Mouse (Mus musculus): ENCODE results near the gene Igfbp6. TPM values are rescaled to one million over a fixed set of nuclear protein-coding genes. Genes with fewer than 3 reads are reported as not detected.

The Igfbp6 gene
- polyA plus RNA-seq, 1 experiment from 2014 or later: 0.26 TPM

DNA sequence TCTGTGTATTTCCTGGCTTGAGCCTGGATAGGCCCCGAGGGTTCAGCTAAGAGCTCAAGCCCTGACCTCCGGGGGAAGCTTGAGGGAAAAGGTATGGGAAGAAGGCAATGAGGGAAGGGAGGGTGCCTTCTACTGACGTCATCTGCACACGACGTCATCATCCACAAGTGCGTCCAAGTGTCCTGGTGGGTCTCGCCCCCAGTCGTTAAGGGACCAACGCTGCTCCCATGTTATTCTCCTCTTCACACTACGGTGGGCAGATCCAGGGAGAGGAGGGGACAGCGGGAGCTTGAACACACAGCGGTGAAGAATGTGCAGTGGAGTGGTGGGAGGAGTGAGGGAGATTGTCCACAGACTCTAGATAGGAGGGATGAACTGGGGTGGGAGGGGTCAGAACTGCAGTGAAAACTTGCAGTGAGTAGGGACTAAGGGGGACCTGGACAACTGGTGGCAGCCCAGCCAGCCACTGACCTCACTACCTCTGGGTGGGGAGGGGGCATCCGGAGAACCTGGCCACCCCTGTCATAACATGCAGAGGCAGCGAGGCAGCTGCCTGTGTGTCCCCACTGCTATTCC lies 40.7 kb upstream of the Igfbp6 start:
- Histone ChIP-seq H3K4me3 (peak overlapping the region; percentile 62), H3K27ac (replicated peaks) (peak overlapping the region; percentile 94), H3K27me3 (replicated peaks; ENCODE audit: low read depth, poor library complexity, severe bottlenecking) (peaks cover 66% of the 10 kb centered on the region), H3K4me1 (peaks cover 100% of the 10 kb centered on the region), H3K9me3 (no peaks in the 10 kb centered on the region), H3K36me3 (replicated peaks) (peaks cover 23% of the 10 kb centered on the region)
- peak; percentile 58 for DNase-seq (ENCODE audit: low spot score)
- WGBS: 2% methylated on average over 14 of the region's 14 CpGs

DNA sequence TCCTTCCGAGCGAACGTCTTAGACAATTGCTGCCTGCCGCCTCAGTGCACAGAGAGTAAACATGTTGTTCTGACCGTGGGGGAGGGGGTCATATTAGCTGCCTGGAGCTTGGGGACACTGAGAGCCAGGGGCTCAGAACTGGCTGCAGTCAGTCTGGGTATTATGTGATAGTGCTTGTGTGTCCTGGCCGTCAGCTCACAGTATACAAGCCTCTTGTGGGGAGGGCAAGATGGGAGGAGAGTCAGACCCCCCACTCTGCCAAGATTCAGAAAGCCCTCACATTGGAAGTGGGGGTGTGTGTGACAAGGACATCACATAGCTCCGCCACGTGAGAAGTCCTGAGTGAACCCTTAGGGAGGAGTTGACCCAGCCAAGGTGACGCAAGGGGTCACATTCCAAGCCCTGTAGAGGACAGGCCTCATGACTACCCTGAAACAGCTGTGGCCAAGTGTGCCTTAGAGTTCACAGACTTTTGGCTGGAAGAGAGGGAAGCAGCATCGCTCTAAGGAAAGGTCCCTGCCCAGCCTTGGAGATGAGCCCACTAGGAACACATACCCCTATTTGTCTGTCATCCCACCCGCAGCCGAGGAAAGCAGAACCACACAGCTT lies 40.1 kb upstream of the Igfbp6 start:
- peak; percentile 69 for DNase-seq (ENCODE audit: low spot score)
- peaks cover 69% of the 10 kb centered on the region for H3K27me3 ChIP-seq (replicated peaks; ENCODE audit: low read depth, poor library complexity, severe bottlenecking)
- no peaks in the 10 kb centered on the region for H3K9me3 ChIP-seq
- WGBS: 10% methylated on average over 12 of the region's 12 CpGs
- peaks cover 23% of the 10 kb centered on the region for H3K36me3 ChIP-seq (replicated peaks)
- H3K27ac ChIP-seq (replicated peaks): peak overlapping the region; percentile 94
- peaks cover 100% of the 10 kb centered on the region for H3K4me1 ChIP-seq
- H3K4me3 ChIP-seq: peak overlapping the region; percentile 62

DNA sequence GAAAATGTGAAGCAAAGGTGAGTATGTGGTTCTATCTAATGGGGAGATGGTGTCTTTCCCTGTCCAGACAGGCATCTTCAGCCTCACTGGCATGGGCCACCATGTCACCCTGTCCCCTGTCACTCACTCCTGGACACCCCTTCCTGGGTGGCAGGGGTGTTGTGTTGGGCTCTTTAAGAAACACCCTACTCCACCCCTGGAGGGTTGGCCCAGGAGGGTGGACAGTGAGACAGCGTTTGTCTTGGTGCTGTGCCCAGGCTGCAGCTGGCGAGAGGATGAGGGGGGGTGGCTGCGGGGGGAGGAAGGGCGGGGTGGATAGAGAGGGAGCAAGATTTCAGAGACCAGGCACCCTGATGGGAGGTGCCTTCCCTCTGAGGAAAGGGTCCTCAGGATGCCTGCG lies 38.8 kb upstream of the Igfbp6 start:
- DNase-seq (ENCODE audit: low spot score): no peak
- H3K9me3 ChIP-seq: no peaks in the 10 kb centered on the region
- 0 out of 2 replicates have a peak overlapping the region, but pooled peaks have one; percentile 13 for H3K4me3 ChIP-seq
- peaks cover 34% of the 10 kb centered on the region for H3K36me3 ChIP-seq (replicated peaks)
- peaks cover 92% of the 10 kb centered on the region for H3K4me1 ChIP-seq
- no peak overlapping the region for H3K27ac ChIP-seq (replicated peaks)
- 60% methylated on average over 5 of the region's 5 CpGs for WGBS
- H3K27me3 ChIP-seq (replicated peaks; ENCODE audit: low read depth, poor library complexity, severe bottlenecking): peaks cover 69% of the 10 kb centered on the region

DNA sequence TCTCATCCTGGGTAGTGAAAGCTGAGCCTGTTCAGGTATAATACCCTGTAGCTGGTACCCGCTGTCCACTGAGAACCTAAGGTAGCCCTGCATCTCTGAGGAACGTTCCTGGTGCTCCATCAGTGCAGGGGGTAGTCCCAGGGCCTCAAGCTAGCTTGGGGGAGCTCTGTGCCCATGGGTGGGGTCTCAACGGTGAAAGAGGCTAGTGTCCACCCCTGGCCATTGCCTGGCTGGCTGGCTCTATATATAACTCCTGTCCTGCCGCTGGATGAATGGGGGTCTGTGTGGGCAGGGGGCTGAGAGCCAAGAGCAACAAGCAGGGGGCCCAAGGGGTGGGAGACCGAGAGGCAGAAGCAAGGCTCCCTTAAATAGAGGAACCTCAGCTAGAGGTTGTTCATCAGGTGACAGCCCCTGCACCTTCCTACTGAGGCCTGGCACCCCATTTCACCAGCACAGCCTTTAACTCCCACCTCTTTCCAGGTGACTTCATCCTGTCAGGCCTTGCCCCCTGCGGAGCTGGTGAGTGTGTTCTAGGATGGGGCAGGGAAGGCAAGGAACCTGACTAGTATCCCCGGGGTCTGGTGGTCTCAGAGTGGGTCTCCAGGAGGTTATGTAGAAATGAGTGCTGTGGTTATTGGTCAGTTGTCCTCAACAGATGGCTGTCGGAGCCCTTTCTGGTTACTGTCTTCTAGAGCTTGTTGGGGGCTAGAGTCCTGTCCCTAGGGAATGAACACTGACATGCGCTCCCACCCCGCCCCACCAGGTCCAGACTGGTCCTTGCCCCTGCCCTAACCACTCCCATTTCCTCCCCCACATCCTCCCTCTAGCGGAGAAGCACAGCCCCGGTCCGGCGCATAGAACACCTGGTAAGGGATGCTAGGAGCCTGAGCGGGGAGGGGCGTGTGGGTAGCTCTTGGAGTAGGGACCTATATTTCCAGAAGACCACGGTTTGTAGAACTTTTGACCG lies 38.1 kb upstream of the Igfbp6 start:
- Histone ChIP-seq H3K27ac (replicated peaks) (no peak overlapping the region), H3K27me3 (replicated peaks; ENCODE audit: low read depth, poor library complexity, severe bottlenecking) (peaks cover 67% of the 10 kb centered on the region), H3K36me3 (replicated peaks) (peaks cover 41% of the 10 kb centered on the region), H3K4me1 (peaks cover 90% of the 10 kb centered on the region), H3K9me3 (no peaks in the 10 kb centered on the region), H3K4me3 (peak overlapping the region; percentile 55)
- 27% methylated on average over 18 of the region's 18 CpGs for WGBS
- peak; percentile 58 for DNase-seq (ENCODE audit: low spot score)

DNA sequence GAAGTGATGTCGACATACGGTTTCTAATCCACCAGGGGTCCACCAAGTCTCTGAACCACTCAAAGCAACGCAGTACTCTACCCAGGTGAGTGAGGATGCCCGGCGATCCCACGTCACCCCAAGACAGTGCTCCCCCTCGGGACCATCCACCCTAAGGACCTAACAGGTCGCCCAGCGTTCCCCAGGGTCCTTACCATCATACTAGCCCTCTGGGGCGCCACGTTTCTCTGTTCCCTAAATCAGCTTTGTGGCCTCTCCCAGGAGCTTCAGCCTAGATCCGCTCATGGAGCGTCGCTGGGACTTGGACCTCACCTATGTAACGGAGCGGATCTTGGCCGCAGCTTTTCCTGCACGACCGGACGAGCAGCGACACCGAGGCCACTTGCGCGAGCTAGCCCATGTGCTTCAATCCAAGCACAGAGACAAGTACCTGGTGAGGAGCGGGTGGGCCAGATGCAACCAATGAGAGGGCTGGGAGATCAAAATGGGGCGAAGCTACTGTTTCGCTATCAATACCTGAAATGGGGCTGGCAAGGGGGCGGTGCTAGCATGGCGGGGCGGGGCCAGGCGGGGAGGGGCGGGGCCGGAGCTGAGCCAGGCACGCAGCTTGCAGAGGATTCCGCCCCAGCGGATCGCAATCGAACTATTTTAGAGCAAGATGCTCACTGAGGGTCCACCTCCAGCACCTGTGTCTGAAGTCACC lies 37.3 kb upstream of the Igfbp6 start:
- Histone ChIP-seq H3K36me3 (replicated peaks) (peaks cover 49% of the 10 kb centered on the region), H3K4me3 (peak overlapping the region; percentile 55), H3K27me3 (replicated peaks; ENCODE audit: low read depth, poor library complexity, severe bottlenecking) (peaks cover 59% of the 10 kb centered on the region), H3K9me3 (no peaks in the 10 kb centered on the region), H3K27ac (replicated peaks) (no peak overlapping the region; the same call in 1 of the 2 replicates), H3K4me1 (peaks cover 84% of the 10 kb centered on the region)
- 9% methylated on average over 38 of the region's 38 CpGs for WGBS
- peak; percentile 71 for DNase-seq (ENCODE audit: low spot score)

DNA sequence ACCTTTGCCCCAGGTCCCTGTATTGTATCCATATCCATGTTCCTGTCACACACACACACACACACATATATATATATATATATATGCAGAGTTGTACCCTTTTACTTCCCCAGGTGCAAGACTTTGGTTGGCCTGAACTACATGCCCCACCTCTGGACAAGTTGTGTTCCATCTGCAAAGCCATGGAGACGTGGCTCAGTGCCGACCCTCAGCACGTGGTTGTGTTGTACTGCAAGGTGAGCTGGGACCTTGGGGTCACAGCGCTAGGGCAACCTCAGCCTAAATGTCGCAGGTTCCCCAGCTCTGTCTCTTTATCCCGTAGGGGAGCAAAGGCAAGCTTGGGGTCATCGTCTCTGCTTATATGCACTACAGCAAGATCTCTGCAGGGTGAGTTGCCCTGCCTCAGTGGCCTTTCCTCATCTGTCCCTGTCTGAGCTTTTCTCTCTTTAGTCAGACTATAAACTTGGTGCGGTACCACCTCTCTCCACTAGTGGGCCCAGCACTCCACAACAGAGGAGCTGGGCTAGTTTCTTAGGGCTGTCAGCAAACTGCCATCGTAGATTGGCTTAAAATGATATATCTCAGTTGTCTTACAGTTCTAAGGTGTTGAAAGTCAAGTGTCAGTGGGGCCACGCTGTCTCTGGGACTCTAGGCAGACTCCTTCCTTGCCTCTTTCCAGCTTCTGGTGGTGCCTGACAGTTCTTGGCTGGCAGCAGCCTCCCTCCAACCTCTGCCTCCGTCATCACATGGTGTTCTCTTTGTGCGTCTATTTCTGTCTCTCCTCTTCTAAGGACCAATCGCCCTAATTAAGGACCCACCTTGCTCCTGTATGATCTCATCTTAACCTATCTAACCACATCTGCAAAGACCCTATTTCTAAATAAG lies 36.2 kb upstream of the Igfbp6 start:
- peaks cover 78% of the 10 kb centered on the region for H3K4me1 ChIP-seq
- H3K27me3 ChIP-seq (replicated peaks; ENCODE audit: low read depth, poor library complexity, severe bottlenecking): peaks cover 49% of the 10 kb centered on the region
- peak; percentile 77 for DNase-seq (ENCODE audit: low spot score)
- no peaks in the 10 kb centered on the region for H3K9me3 ChIP-seq
- peaks cover 60% of the 10 kb centered on the region for H3K36me3 ChIP-seq (replicated peaks)
- H3K4me3 ChIP-seq: no peak overlapping the region
- no peak overlapping the region for H3K27ac ChIP-seq (replicated peaks)
- WGBS: 45% methylated on average over 13 of the region's 13 CpGs

DNA sequence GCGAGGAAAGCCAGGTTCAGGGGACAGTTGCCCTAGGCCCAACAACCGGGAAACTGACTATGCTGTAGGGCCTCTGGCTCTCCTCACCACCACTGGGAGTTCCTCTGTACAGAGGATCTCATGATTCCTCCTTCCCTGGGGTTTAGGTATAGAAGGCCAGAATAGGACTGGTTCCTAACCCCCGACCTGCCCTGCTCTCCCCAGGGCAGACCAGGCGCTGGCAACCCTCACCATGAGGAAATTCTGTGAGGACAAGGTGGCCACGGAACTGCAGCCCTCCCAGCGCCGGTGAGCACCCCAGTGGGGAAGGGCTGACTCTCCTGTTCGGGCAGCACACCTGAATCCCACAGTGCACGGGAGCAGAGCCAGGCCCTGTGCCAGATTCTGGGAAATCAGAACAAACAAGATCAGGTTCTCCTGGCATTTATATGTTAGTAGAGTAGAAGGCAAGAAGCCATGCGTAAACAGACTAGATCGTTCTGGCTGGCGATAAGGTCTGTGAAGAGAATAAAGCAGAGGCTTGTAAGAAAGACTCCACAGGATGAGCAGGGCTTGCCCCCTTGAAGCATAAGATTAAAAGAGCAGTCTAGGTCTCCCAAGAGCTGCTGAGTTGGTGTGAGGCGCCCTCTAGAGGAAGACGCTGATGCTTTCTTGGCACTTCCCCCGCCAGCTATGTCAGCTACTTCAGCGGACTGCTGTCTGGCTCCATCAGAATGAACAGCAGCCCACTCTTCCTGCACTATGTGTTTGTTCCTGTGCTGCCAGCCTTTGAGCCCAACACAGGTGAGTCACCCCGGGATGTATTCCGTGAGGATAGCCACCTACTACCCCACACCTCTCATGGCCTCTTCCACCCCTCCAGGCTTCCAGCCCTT lies 35.3 kb upstream of the Igfbp6 start:
- DNase-seq (ENCODE audit: low spot score): peak; percentile 74
- Histone ChIP-seq H3K4me1 (peaks cover 75% of the 10 kb centered on the region), H3K27ac (replicated peaks) (0 out of 2 replicates have a peak overlapping the region, but pooled peaks have one; percentile 6), H3K27me3 (replicated peaks; ENCODE audit: low read depth, poor library complexity, severe bottlenecking) (peaks cover 48% of the 10 kb centered on the region), H3K9me3 (no peaks in the 10 kb centered on the region), H3K4me3 (no peak overlapping the region; the same call in 1 of the 2 replicates), H3K36me3 (replicated peaks) (peaks cover 69% of the 10 kb centered on the region)
- WGBS: 53% methylated on average over 18 of the region's 18 CpGs

DNA sequence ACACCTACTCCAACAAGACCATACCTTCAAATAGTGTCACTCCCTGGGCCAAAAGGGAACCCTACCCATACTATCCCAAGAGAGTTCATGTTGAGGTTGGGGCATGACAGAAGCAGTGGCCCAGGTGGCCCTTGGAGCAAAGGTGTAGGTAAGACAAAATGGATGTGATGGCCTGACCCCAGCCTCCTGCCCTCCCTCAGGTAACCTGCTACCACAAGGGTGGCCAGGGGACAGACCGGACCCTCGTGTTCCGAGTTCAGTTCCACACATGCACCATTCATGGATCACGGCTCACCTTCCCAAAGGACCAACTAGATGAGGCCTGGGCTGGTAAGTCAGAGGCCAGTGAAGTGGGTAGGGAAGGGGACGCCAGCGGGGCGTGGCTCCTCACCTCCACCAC lies 33.9 kb upstream of the Igfbp6 start:
- Histone ChIP-seq H3K36me3 (replicated peaks) (peaks cover 80% of the 10 kb centered on the region), H3K4me3 (no peak overlapping the region), H3K27me3 (replicated peaks; ENCODE audit: low read depth, poor library complexity, severe bottlenecking) (peaks cover 35% of the 10 kb centered on the region), H3K4me1 (peaks cover 61% of the 10 kb centered on the region), H3K9me3 (no peaks in the 10 kb centered on the region), H3K27ac (replicated peaks) (no peak overlapping the region)
- 95% methylated on average over 7 of the region's 7 CpGs for WGBS
- DNase-seq (ENCODE audit: low spot score): no peak

DNA sequence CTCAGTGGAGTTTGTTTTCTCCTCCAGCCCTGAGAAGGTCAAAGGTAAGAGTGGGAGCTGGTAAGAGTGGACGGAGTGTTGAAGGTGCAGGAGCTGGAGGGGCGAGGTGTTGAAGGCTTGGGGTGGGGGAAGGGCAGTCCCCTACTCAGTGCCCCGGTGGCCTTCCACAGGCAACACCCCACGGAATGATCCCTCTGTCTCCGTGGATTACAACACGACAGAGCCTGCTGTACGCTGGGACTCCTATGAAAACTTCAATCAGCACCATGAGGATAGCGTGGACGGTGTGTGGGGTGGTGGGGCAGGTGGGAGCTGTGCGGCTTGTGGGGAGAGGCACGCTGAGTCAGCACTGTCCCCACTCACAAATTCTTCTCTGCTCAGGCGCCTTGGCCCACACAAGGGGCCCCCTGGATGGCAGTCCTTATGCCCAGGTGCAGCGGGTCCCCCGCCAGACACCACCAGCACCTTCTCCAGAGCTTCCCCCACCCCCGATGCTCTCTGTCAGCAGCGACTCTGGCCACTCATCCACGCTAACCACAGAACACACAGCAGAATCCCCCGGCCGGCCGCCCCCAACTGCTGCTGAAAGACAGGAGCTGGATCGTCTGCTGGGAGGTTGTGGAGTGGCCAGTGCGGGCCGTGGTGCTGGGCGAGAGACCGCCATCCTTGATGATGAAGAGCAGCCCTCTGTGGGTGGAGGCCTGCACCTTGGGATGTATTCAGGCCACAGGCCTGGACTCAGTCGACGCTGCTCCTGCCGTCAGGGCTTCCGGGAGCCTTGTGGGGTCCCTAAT lies 33.3 kb upstream of the Igfbp6 start:
- Histone ChIP-seq H3K27me3 (replicated peaks; ENCODE audit: low read depth, poor library complexity, severe bottlenecking) (peaks cover 29% of the 10 kb centered on the region), H3K4me3 (no peak overlapping the region), H3K36me3 (replicated peaks) (peaks cover 80% of the 10 kb centered on the region), H3K9me3 (no peaks in the 10 kb centered on the region), H3K4me1 (peaks cover 55% of the 10 kb centered on the region), H3K27ac (replicated peaks) (no peak overlapping the region)
- WGBS: 83% methylated on average over 29 of the region's 29 CpGs
- no peak for DNase-seq (ENCODE audit: low spot score)

DNA sequence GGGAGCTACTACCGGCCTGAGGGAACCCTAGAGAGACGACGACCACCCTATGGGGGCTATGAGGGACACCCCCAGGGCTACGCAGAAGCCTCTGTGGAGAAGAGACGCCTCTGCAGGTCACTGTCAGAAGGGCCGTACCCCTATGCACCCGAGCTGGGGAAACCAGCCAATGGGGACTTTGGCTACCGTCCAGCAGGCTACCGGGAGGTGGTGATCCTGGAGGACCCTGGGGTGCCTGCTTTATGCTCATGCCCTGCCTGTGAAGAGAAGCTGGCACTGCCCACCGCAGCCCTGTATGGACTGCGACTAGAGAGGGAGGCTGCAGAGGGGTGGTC lies 32.7 kb upstream of the Igfbp6 start:
- WGBS: 83% methylated on average over 11 of the region's 11 CpGs
- no peaks in the 10 kb centered on the region for H3K9me3 ChIP-seq
- peaks cover 49% of the 10 kb centered on the region for H3K4me1 ChIP-seq
- no peak for DNase-seq (ENCODE audit: low spot score)
- H3K27me3 ChIP-seq (replicated peaks; ENCODE audit: low read depth, poor library complexity, severe bottlenecking): peaks cover 23% of the 10 kb centered on the region
- H3K4me3 ChIP-seq: no peak overlapping the region
- H3K36me3 ChIP-seq (replicated peaks): peaks cover 84% of the 10 kb centered on the region
- H3K27ac ChIP-seq (replicated peaks): no peak overlapping the region
